Mouse (Mus musculus) gastrocnemius, postnatal 4 days (tissue): ENCODE results near the gene Gm20422. TPM values are rescaled to one million over a fixed set of nuclear protein-coding genes. Genes with fewer than 3 reads are reported as not detected.
A peak's percentile ranks its signal among the peaks of the same experiment; 100 is the strongest.

ENCODE experiments used
- DNase-seq, 2 experiments: peaks; one replicate each; pipeline ENCODE4 v3.0.0; 2021 to 2022; ENCODE audit warnings: low spot score in 2 of 2, mixed read lengths in 2 of 2
- long read RNA-seq, 2 experiments: library from polyadenylated mRNA; stranded (forward); transcript quantifications; one replicate each; pipeline ENCODE4 v2.0.0; 2021
- total RNA-seq, 2 experiments: library from RNA; stranded (reverse); gene quantifications; 2 replicates each; pipeline ENCODE4 v1.2.3; 2021

The Gm20422 gene
- 1 to 10 TPM; 4.0 to 6.3 TPM for total RNA-seq
- long read RNA-seq, experiment 1, partial matches to known transcripts = 1 of 12 reads
- long read RNA-seq, experiment 1, other reads (novel, unspliced or antisense) = 11 of 12 reads
- long read RNA-seq, experiment 2, partial matches to known transcripts = 0 of 1 reads
- long read RNA-seq, experiment 2, other reads (novel, unspliced or antisense) = 1 of 1 reads

DNA sequence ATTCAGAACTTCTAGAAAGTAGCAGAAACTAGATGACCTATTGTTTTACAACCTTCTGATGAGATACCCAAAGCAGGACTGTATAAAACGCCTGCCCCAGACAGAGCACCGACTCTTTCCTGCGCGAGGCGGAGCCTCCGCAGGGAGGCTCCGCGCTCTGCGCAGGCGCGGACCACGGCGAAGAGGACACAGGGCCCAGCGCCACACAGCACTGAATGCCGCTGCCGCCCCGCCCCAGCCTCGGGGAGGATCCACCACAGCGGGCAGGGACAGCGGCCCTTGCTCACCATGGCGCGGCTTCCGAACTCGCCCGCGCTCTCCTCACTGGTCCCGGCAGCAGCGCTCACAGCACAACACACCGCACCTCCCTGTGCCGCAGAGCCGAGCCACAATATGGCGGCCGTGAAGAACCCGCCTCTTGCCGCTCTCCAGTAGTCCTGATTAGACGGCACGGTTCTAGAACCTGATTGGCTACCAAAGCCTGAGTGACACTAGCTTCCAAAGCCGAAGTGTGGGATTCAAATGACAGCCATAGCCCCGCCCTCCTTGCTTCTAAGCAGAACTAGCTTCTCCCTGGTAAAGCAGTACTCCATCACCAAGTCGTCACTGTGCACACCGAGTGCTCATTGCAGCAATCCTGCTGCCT lies at the start of gene Gm20422:
Gene Gm20422 (minus strand): TSS at position 384 of the 646 bp plus-strand sequence.
- DNase-seq = peak; percentile 66 to 85

DNA sequence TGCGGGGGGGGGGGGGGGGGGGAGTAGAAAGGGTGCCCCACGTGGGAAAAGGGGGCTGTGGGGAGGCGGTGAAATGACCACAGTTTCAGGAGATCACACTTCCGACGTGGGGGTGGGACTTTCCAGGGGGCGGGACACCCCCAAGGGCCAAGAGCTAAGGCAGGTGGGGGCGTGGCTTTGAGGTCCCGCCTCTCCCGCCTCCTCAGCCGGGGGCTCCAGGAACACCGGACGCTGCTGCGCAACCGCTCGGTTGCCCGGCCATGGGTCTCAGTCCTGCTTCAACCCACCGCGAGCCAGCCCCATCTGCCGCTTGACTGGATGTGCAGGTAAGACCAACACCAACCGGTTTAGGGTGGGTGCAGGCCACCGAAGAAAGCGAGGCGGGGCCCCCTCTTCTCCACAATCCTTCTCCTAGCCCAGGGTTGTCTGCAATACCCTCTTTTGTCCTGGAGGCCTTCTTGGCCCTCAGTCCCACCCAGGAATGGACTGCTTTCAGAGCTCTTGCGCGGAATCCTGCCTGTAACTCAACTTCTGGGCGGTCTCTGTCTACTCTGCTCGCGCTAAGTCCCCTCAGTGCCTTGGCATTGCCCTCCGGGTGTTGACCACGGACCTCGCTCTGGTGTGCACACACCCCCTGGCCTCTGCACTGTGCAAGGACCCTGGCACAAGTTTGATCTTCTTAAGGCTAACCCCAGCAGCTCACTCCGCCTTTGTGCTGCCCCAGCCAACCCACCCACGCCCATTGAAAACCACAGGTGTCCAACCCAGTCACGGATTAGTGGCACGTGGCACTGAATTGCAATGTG lies 47.9 kb upstream of the Gm20422 start, which contains the start of gene Lpar2:
Gene Lpar2 (plus strand): TSS at position 44 of the 806 bp plus-strand sequence.
- no peak for DNase-seq

DNA sequence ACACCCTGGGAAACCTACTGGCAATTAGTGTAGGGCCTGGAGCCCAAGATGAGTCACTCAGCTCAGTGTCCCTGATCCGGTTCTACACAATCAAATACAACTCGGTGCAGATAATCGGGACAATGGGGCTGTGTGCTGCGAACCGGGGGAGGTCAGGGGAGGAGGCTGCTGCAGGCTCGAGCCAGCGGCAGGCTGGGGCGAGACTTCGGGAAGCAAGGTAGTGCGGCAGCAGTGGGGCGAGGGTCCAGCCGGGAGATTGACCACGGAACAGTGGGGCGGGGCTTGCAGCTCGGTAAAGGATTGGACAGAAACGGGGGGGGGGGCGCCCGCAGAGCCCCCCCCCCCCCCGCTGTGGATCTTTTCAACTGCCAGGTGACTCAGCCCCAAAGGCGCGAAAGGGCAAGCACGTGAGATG lies 47.3 kb upstream of the Gm20422 start:
- DNase-seq = no peak

DNA sequence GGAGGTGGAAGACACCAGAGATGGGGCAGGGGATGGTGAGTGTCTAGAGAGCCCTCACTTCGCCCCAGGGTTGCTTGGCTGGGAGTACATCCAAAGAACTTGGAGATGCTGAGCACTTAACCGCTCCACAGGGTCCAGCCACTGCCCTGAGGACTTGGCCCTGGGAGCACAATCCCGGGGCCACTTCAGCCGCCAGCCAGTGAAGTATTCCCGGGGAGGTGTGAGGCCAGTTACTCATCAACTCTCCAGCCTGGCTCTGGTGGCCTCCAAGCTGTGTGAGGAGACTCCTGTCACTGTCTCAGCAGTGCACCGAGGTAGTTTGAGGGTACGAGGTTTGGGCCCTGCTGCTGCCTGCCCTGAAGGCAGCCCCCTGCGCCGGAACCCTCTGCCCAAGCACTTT lies 45.8 kb upstream of the Gm20422 start:
- no peak for DNase-seq

DNA sequence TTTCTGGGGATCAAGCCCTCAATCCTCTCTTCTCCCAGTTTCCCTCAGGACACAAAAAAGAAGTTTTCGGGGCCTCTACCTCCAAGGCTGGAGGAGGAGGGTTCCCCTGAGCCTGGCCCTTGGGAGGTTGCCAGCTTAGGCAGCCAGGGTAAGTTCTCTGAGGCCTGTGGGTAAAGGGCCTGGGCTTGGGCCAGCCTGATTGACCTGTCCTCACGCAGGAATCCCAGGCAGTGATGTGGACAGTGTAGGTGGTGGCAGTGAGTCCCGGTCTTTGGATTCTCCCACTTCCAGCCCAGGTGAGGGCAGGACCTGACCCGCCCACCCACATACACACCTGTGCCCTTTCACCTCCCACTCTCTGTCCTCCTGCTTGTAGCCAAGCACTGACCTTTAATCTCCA lies 40.7 kb upstream of the Gm20422 start:
- DNase-seq = no peak

DNA sequence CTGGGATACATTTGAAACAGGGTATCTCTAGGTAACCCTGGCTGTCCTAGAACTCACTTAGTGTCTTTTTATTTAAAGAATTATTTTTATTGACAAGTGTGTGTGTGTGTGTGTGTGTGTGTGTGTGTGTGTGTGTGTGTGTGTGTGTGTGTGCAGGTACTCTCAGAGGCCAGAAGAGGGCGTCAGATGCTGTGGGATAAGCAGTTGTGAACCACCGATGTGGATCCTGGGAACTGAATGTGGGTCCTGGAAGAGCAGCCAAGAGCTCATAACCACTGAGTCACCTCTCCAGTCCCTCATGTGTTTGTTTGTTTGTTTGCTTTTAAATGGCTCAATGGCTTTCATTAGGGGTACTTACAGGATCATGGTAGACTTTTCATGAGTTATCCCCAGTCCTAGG lies 40.2 kb upstream of the Gm20422 start:
- DNase-seq = no peak

DNA sequence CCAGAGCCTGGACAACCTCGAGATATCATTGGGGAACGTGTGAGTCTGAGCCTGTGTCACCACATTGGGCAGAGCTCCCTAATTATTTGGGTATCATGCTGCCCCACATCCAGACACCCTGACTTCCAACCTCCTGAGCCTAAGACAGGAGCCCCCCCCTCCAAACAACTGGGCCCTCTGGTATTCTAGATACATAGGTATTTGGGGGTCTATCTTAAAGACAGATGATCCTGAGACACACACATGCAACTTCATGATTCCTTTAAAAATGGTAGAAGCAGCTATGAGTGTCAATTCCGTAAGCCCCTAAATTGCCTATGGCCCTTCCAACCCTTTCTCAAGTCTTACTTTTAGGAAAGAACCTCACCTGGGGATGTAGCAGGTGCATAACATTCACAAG lies 35.1 kb upstream of the Gm20422 start:
- DNase-seq = no peak

DNA sequence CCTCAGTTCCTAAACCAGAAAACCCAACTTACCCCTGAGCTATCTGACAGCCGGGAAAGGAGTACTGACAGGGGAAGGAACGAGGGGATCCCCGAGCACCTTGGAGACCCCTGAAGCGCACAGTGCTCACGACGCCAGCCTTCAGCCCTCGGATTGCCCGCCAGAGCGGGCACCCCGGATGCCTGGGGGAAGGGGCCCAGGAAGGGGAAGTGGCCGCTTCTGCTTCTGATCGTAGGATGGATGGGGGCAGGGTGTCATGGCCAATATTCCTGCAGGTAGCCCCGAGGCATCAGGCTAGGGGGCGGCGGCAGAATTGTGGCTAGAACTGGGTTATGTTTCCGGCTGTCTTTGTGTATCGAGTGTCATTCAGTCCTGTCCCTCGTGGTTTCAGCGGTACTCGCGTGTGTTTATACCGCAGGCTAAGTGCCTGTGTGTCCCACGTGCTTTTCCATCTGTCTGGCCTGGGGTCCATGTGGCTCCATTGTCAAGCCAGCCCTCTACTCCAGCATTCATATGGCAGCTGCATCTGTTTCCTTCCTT lies 34.2 kb upstream of the Gm20422 start:
- no peak for DNase-seq

DNA sequence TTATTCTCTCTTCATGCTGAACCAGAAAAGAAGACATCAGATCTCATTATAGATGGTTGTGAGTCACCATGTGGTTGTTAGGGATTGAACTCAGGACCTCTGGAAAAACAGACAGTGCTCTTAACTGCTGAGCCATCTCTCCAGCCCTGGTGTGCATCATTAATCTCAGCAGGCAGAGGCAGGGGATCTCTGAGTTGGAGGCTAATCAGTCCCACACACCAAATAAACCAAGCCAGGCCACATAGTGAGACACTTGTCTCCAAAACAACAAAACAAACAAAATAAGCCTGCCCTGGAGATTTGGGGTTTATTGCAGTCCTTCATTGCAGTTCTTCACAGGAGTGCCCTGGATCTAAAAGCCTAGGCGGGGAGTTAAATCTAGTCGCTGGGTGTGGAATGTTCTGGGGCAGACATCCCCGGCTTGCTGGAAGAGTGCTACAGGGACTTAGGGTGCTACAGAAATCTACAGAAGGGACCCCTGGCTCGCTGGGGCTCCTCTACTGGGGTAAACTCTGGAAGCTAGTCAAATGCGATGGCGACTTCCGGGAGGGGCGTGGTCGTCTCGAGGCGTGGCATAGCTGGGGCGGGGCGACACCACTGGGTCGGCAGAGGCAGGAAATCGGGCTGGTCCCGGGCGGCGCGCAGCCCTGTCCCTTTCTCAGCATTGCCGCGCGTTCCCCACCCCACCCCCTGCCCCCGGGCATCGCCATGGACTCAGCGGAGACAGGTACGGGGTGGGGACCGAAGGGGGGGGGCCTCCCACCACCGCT lies 33.6 kb upstream of the Gm20422 start, which contains the start of gene Gmip:
Gene Gmip (plus strand): TSS at position 586 of the 770 bp plus-strand sequence.
- DNase-seq = peak; percentile 64 to 80

DNA sequence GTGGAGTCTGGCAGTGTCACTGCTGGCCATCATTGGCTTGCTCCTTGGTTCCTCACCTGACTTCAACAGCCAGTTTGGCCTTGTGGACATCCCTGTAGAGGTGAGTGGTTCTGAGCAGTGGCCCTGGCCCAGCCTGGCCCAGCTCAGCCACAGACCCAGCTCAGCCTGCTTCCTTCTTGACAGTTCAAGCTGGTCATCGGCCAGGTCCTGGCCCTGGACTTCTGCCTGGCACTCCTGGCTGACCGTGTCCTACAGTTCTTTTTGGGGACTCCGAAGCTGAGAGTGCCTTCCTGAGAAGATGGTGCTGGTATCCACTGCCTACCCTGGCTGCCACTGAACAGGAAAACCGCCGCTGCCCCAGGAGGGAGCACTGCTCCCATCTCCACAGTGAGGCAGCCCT lies 32.5 kb upstream of the Gm20422 start:
- no peak for DNase-seq

DNA sequence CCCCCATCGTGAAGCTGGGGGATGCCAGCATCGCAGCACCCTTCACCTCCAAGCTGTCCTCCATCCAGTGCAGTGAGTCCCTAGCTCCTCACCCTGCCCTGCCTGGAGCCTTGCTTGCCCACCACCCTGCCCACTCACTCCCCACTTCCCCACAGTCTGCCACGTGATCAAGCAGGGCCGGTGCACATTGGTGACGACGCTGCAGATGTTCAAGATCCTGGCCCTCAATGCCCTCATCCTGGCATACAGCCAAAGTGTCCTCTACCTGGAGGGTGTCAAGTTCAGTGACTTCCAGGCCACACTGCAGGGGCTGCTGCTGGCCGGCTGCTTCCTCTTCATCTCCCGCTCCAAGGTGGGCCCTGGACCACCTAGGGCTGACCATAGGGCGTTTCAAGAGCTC lies 30.8 kb upstream of the Gm20422 start:
- DNase-seq = no peak

DNA sequence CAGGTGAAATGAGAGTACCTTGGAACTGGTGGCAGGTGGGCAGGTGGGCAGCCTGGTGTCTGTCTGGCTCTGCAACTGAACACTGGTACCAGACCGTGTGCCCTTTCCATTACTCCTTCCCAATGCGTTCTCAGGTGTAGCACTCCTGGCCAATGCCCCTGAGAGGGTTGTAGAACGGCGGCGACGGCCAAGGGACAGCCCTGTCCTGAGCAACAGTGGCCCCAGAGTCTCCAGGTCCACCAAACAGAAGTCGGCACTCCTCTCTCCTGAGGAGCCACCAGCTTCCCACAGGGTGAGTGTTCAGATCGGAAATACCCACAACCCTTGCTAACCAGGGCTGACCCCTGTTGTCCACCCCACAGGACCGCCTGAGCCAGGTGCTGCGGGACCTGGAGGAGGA lies 30.4 kb upstream of the Gm20422 start:
- DNase-seq = no peak

DNA sequence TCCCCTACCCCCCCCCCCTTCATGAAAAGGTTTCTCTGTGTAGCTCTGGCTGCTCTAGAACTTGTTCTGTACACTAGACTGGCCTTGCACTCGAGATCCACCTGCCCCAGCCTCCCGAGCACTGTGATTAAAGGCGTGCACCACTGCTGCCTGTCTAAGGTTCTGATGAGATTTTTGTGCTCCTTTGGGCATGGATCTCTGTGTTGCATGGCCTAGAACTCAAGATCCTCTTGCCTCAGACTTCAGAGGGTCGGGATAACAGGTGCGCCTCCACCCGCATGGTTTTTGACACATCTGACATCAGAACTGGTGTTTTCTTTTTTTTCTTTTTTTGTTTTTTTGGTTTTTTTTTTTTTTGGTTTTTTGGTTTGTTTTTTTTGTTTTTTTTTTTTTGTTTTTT lies 29.9 kb upstream of the Gm20422 start:
- peak in 1 of 2 experiments; percentile 8 for DNase-seq

DNA sequence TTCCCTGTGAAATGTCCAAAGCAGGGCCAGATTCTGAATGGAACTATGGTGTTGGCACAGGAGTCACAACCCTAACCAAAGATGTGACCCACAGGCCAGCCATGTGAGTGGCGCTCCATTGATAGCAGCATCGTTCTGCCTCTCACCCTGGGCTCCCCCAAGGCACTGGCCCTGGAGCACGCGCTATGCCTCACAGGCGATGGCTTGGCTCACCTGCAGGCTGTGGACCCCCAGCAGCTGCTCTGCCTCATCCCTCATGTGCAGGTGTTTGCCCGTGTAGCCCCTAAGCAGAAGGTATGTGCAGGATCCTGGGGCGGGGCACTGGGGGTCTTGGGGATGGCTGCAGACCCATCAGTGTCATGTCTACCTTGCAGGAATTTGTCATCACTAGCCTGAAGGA lies 28.7 kb upstream of the Gm20422 start:
- peak in 1 of 2 experiments; percentile 12 for DNase-seq

DNA sequence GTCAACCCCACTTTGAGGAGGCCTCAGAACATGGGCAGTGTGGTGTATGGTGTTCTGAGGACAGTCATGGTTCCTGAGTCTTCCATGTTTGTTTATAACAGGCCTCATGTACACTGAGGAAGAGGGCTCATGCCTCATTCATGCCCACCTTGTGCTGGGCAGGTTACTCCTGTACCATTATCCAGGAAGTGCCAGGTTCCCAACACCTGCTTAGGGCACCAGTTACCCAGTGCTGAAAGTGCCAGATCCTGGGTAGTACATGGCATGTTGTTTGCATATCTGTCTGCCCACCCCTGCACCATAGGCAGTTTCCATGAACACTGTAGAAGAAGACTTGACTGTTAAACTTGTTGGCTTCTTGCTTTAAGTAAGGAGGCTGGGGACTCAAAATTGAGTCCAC lies 27.5 kb upstream of the Gm20422 start:
- DNase-seq = no peak

DNA sequence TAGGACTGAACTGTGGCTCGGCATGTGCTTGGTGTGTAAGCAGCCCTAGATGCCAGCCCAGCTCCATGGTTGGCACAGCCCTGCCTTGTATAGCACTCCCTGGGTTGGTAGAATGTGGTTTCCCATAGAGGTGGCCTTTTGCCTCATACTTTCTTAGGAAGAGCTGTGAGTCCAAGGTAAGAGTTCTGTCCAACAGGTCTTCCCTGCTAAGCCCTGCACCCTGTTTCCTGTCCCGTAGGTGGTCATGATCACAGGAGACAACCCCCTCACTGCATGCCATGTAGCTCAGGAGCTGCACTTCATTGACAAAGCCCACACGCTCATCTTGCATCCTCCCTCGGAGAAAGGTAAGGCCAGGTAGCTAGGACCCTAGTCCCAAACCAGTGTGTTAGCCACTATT lies 27.1 kb upstream of the Gm20422 start:
- no peak for DNase-seq

DNA sequence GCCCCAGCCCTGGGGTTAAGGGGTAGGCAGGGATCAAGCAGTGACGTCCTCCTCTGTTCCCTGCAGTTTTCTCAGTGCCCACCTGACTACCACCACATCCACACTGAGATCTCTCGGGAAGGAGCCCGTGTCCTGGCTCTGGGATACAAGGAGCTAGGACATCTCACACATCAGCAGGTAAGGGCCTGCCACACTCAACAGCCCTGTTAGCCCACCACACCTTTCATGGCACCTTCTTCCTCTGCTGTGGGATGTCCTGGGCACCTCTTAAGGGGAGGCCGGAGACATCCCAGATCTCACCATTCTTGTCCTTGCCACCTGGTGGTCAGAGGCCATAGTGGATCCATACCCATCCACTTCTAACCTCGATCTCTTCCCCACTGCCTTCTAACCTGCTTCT lies 25.3 kb upstream of the Gm20422 start:
- DNase-seq = no peak

DNA sequence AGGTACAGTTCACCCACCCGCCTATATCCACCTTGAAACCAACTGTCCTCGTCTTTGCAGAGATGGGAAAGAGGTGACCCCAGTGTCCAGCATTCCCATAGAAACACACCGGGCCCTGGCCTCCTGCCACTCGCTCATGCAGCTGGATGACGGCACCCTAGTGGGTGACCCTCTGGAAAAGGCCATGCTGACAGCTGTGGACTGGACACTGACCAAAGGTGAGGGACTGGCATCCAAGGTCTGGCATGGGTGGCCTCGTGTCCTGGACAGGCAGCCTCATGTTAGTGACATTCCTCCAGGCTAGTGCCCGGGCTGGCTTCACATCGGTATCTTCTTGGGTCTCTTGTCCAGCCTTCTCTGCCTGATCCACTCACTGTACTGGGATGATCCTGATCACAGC lies 24.6 kb upstream of the Gm20422 start:
- DNase-seq = no peak

DNA sequence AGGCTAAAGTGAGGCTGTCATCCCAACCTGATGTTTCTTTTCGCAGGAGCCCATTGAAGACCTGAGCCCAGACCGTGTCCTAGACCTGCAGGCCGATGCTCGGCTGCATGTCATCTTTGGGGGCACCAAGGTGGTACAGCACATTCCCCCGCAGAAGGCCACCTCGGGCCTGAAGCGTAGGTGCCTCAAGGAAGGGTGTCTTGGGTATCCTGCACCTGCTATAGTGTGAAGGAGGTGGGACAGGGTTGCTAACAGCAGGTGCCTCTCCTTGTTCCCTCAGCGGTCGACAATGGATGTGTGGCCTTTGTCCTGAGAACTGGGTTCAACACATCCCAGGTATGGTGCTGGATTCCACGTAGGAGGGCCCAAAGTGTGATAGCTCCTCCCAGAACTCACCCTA lies 23.0 kb upstream of the Gm20422 start:
- DNase-seq = no peak

DNA sequence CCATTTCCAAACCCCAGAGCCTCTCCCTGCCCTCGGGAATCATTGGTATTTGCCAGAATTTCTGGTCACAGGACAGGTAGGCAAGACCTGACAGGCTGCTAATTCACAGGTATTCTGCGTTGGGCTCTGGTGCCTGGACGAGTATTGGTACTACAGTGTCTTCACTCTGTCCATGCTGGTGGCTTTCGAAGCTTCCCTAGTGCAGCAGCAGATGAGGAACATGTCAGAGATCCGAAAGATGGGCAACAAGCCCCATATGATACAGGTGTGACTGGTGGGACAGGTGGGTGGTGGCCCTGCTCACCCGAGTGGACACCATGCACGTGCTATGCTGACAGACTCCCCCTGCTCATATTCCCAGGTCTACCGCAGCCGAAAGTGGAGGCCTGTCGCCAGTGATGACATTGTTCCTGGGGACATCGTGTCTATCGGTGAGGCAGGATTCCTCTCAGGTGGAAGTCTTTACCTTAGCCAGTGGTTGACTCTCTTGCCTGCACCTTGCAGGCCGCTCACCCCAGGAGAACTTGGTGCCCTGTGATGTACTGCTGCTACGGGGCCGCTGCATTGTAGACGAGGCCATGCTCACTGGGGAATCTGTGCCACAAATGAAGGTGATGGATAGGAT lies 22.1 kb upstream of the Gm20422 start:
- no peak for DNase-seq

DNA sequence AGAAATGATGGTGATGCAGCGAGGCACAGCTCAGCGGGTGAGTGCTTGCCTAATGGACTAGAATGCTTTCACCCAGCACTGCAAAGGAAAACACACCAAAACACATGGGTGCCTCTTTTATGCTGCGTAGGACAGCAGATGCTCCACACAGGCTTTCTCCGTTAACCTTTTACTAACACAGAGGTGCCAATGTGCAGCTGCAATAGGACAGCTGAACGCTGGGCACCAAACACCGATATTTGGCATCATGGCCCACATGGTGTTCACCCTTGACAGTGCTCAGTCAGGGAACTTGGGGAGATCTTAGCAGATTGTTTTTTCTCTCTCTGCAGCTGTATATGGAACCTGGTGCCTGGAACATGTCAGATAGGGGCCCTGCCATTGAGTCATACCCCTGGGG lies 20.2 kb upstream of the Gm20422 start:
- no peak for DNase-seq
